Mouse (Mus musculus) heart, adult 10 weeks (tissue): Measurements from ENCODE around the gene Abcd3. TPM values are rescaled to one million over a fixed set of nuclear protein-coding genes. Genes with fewer than 3 reads are reported as not detected.

ENCODE experiments used
- polyA plus RNA-seq: library from polyadenylated mRNA; stranded (reverse); fragments of 350-450 nt; fragmentation: Illumina TruSeq; extraction: RNeasy Lipid Tissue Mini Kit (QIAGEN cat#74804); gene quantifications from one replicate; pipeline ENCODE4 v1.2.3, GENCODE M21; 2014; ENCODE audit warnings: low read depth, low replicate concordance

Abcd3 gene
- 98.0 TPM for polyA plus RNA-seq

DNA sequence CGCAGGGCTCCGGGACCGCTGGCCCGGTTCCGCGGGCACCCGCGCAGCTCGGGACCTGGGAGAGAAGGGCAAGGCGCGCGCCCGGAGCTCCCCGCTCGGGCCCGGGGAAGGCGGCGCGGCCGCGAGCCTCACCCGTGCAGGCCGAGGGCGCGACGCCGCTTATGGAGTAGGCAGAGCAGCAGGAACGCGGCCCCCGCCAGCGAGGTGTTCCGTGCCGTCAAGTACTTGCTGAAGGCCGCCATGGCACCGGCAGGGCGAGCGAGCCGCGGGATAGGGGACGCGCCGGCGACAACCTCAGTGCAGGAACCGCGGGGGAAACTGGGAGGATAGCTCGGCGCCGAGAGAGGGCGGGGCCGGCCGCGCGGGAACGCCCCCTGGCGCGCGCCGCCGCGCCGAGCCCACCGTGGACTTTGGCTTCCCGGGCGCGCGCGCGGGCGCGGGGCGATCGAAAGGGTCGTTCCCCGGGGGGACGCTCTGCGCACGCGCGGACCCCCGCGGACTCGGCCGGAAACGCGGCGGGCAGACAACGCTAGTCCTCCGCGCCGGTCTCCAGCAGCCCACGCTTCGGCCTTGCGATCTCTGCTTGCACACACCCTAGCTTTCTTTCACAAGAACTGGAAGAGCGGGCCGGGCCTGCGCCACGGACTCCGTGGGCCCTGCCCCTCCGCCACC lies at the start of gene Abcd3:
Abcd3 (minus strand) TSS at position 426 of the 672 bp plus-strand sequence.

GRCm38 (mm10) chr3:121722971-121723844 lies 91.9 kb downstream of the Abcd3 start, which contains the start of gene F3:
Gene F3, plus strand, starts transcription at chr3:121723537.

Other genes with a start within 250 kb of the Abcd3 start
- gene 4930432M17Rik, start 144.5 kb downstream of the Abcd3 start, polyA plus RNA-seq: not detected
- gene F3, start 91.8 kb downstream of the Abcd3 start, polyA plus RNA-seq: 25.7 TPM
- gene Arhgap29, start 137.2 kb upstream of the Abcd3 start, polyA plus RNA-seq: 60.1 TPM
- gene Abca4, start 229.1 kb upstream of the Abcd3 start, polyA plus RNA-seq: 5.4 TPM